Mouse (Mus musculus) lung, postnatal 0 days (tissue): ENCODE measurements at regions not wholly inside any gene's neighbourhood (a gene's known extent, or its start where the extent isn't known, plus 50 kb on each side); places are given as distances from the start of the nearest gene placed in this dataset.

Experiments used
- CTCF ChIP-seq: IDR thresholded peaks from 2 replicates; pipeline ENCODE4 v1.5.1; 2016; ENCODE audit warnings: antibody characterized with exemption, mild to moderate bottlenecking
- EP300 ChIP-seq: IDR thresholded peaks from 2 replicates; pipeline ENCODE4 v1.6.1; 2016; ENCODE audit warnings: antibody characterized with exemption, mild to moderate bottlenecking, control low read depth

GRCm38 (mm10) chr19:32888616-32889305 lies 131.5 kb downstream of the Pten start:
- no peak for TF ChIP-seq CTCF
- no peak for TF ChIP-seq EP300
